Mouse (Mus musculus) brain, adult 2 months (tissue): Measurements from ENCODE around the gene Gm49486.

ENCODE experiments used
- DNase-seq: peaks from one replicate; pipeline ENCODE4 v3.0.0; 2011; ENCODE audit warnings: low read depth, low spot score

Gene Gm49486

GRCm38 (mm10) chr15:79270317-79271123 lies 41.3 kb downstream of the Gm49486 start:
- DNase-seq, result peak; percentile 74

- peak; percentile 62 for DNase-seq
Measured at GRCm38 (mm10) chr15:79271124-79271746, 42.0 kb downstream of the Gm49486 start.

- DNase-seq, result no peak
Measured at GRCm38 (mm10) chr15:79273020-79273419, 43.8 kb downstream of the Gm49486 start.

GRCm38 (mm10) chr15:79277728-79278127 lies 48.5 kb downstream of the Gm49486 start:
- DNase-seq, result peak; percentile 11

- DNase-seq, result peak; percentile 7
Measured at GRCm38 (mm10) chr15:79280209-79280608, 51.0 kb downstream of the Gm49486 start.

- no peak for DNase-seq
Measured at GRCm38 (mm10) chr15:79280850-79281249, 51.7 kb downstream of the Gm49486 start.

- no peak for DNase-seq
Measured at GRCm38 (mm10) chr15:79281389-79281788, 52.2 kb downstream of the Gm49486 start.

GRCm38 (mm10) chr15:79282434-79282833 lies 53.2 kb downstream of the Gm49486 start:
- no peak for DNase-seq

GRCm38 (mm10) chr15:79283371-79283770 lies 54.2 kb downstream of the Gm49486 start:
- DNase-seq, result no peak

GRCm38 (mm10) chr15:79285399-79285798 lies 56.2 kb downstream of the Gm49486 start, which contains the start of gene Baiap2l2:
Baiap2l2 (minus strand) TSS chr15:79285537.
- DNase-seq, result no peak

- no peak for DNase-seq
Measured at GRCm38 (mm10) chr15:79286141-79286540, 57.0 kb downstream of the Gm49486 start.

GRCm38 (mm10) chr15:79287091-79287490 lies 57.9 kb downstream of the Gm49486 start:
- DNase-seq, result no peak

- no peak for DNase-seq
Measured at GRCm38 (mm10) chr15:79288387-79288786, 59.2 kb downstream of the Gm49486 start.

- DNase-seq, result no peak
Measured at GRCm38 (mm10) chr15:79289441-79289840, 60.2 kb downstream of the Gm49486 start.

GRCm38 (mm10) chr15:79290340-79290739 lies 61.1 kb downstream of the Gm49486 start:
- peak; percentile 17 for DNase-seq

GRCm38 (mm10) chr15:79292779-79293178 lies 63.6 kb downstream of the Gm49486 start:
- DNase-seq, result peak; percentile 64

GRCm38 (mm10) chr15:79298553-79298952 lies 69.4 kb downstream of the Gm49486 start:
- DNase-seq, result no peak

GRCm38 (mm10) chr15:79299563-79300155 lies 70.5 kb downstream of the Gm49486 start:
- DNase-seq, result no peak

- DNase-seq, result no peak
Measured at GRCm38 (mm10) chr15:79303725-79304124, 74.5 kb downstream of the Gm49486 start.

- DNase-seq, result no peak
Measured at GRCm38 (mm10) chr15:79304832-79305231, 75.6 kb downstream of the Gm49486 start.

- DNase-seq, result no peak
Measured at GRCm38 (mm10) chr15:79306043-79306637, 76.9 kb downstream of the Gm49486 start.
